Mouse (Mus musculus) left cerebral cortex, adult 6 months (tissue): Measurements from ENCODE around the gene Mta2. TPM values are rescaled to one million over a fixed set of nuclear protein-coding genes. Genes with fewer than 3 reads are reported as not detected.

ENCODE experiments used
- long read RNA-seq, 2 experiments: library from polyadenylated mRNA; unstranded; transcript quantifications; one replicate each; pipeline ENCODE4 v2.0.0; 2019 to 2020
- polyA plus RNA-seq: library from polyadenylated mRNA; unstranded; fragments of <200 nt; fragmentation: Nextera tagmentation; gene quantifications from 2 replicates; pipeline ENCODE4 v1.2.3, GENCODE M21; 2021

Gene Mta2
- polyA plus RNA-seq, result 20.4 and 23.0 TPM in 2 replicates
- long read RNA-seq, experiment 1, transcript Mta2-201 (18 exons, 3,135 nt), result major isoform, 182 of 227 reads
- long read RNA-seq, experiment 1, partial matches to known transcripts, result 13 of 227 reads
- long read RNA-seq, experiment 1, other reads (novel, unspliced or antisense), result 32 of 227 reads
- long read RNA-seq, experiment 2, transcript Mta2-201 (18 exons, 3,135 nt), result major isoform, 22 of 34 reads
- long read RNA-seq, experiment 2, partial matches to known transcripts, result 11 of 34 reads
- long read RNA-seq, experiment 2, other reads (novel, unspliced or antisense), result 1 of 34 reads

DNA sequence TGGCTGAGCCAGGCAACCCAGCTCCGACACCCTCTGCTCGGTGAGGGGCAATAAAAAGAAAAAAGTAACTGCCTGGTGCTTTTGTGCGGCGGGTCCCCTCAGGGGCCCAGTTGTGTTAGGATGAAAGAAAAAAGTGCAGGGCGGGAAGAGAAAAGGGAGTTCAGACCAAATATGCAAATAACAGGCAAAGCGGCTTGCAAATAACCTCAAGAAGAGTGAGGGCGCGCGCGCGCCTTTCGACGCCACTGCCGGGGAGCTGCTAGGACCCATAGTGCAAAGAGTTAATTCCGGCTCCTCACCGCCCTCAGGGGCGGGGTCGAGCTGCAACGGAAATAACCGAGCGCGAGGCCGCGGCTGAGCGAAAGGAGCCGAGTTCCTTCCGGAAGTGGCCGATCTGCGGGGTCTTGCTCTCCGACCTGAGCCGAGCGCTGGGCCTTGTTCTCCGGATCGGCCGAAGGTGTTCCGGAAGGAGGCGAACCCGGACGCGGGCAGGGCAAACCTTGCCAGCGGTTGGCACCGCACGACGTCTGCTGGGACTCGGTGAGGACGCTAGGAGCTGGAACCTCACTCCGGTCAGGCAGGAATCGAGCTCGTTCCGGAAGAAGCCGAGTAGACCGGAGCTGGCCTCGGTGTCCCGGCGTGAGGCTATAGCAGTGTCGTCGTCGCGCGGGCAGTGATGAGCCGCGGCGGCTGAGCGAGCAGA, at the start of gene Mta2:
TSS of gene Mta2 (plus strand) at position 361 of the 703 bp plus-strand sequence.

DNA sequence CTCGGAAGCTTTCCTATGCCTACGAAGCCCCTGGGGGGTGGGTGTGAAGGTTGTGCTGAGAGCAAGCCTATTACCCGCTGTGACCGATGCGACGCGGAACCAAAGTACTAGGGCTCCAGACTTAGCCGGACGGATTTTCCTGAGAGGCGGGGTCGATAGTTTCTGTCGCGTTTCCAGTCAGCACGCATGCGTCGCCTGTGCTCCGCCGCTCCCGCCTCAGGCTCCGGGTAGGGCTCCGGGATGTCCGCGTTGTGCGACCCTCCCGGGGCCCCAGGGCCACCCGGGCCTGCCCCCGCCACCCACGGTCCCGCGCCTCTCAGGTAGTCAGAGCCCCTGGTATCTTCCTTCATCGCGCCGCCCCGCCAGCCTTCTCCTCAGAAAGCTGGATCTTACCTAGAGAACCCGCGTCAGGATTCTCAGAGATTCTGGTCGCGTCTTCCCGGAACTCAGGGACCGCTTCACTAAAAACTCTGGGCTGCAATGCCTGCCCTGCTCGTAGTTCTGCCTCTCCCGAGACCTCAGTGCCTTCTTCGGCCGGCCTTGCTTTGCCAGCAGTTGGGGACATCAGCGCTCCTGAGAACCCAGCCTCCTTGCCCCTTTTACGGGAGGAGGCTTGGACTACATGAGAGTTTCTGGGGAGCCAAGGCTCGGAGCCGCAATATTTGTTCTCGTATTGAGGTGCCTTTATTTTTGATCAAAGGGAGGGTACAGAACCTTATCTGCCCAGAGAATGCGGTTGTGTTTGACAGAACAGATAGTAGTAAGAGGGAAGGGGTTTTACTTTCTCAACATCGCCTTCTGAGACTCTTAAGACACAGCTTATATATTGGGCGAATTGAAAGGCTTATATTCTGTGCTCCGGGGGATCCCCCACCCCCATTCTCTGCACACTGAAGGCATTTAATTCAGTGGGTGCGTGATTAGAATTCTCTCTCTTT, 48.6 kb upstream of the Mta2 start, which contains the start of gene Ints5:
TSS of gene Ints5 (plus strand) at position 177 of the 938 bp plus-strand sequence.

DNA sequence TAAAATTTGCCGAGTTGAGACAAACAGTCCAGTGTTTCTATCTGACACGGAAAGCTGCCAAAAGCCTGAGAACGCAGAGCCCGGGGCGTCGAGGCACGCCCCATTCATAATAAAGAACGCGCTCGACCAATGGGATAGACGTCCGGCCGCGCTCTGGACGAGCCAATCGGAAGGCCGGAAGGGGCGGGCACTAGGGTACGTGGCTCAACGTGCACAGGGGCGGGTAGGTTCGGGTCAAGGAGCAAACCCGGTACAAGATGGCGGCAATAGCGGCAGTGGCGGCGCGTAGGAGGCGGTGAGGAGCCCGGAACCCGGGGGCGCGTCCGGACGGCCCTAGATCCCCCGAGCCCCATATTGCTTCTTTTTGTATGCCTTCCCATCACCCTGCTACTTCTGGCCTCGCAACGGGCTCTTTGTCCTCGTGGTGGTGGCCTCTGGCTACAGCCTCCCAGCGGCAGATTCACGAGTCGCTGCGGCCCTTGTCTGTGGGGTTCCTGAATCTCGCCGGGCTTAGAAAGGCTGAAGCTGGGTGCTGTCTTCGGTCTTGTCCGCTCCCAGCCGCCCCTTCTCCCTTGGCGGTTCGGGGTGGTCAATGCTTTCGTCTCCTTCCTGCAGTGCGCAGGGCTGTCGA, 43.7 kb upstream of the Mta2 start, which contains the start of gene Ganab:
TSS of gene Ganab (plus strand) at position 207 of the 631 bp plus-strand sequence.

GRCm38 (mm10) chr19:8920073-8920736, 21.5 kb upstream of the Mta2 start, which contains the start of gene B3gat3:
TSS of gene B3gat3 (plus strand) at chr19:8920374.

DNA sequence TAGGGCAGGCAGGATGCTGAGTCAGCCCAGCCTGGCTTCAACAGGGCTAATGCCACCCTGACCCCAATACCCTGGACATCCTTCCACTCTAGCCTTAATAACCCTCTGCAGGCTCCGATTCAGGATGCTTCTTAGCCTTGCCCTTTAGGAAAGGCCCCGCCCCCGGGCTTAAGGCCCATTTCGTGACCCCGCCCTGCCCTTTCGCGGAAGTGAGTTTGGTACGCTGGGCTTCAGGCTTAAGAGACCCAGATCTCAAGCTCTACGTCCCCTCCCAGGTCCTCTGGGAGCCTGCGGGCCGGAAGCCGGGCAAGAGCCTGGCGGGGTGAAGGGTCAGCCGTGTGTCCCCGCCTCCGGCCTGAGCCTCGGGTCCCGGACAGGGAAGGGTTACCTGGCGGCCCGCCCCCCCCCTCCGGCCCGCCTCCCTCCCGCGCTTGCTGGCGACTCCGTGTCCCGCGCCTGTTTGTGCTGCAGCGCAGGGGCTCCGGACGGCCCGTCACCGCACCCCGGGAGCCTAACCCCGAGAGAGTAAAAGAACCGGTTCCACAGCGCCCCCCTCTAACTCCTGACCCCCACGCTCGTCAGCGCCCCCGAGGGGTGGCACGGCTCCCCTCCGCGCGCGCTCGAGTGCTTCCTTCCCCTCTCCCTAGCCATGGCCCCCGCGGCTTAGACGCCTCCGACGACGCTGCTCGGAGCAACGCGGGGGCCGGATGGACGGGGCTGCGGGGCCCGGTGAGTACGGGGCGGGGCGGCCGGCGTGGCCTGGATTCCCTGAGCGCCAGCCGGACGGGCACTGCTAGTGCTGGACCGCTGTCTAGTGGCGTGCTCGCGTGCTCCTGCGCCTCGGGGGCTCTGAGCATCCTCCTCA, 12.2 kb upstream of the Mta2 start, which contains the start of the genes Rom1 and Eml3:
TSS of gene Rom1 (minus strand) at position 133 of the 865 bp plus-strand sequence.
TSS of gene Eml3 (plus strand) at position 329 of the 865 bp plus-strand sequence.

DNA sequence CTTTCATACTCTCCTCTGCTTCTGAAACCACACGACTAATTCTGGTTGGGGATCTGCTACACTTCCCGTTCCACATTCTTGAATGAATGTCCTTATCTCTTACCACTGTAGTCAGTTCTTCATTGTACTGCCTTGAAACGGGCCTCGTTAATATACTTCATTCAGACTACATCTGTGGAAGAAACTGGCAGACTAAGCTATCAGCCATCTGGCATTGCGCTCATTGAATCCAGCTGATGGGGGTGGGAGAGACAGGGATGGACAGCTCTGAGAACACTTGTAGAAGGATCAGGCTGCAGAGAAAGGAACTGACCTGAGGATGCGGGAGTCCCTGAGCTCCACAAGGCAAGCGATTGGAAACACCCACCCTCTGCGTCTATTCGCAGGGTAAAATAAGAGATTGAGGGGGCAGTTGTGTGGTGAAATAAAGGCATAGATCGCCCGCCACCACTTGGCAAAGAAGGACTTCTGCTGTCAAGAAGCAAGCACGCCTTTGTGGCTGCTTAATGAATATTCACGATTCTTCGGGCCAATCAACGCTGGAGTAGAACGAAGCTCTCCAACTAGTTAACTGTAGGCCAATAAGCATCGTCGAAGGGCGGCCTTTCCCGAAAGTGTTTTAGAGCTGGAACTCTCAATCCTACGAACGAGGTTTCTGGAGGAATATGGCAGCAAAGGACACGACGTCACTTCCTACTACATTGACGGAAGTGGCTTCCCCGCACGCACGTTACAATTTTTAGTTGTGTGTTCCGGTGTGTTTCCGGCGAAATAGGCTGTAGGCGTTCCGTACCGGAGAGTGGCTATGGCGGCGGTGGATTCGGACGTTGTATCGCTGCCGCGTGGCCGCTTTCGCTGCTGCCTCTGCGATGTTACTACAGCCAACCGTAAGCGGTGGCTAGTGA, 11.7 kb downstream of the Mta2 start, which contains the start of gene Tut1:
TSS of gene Tut1 (plus strand) at position 713 of the 905 bp plus-strand sequence.

DNA sequence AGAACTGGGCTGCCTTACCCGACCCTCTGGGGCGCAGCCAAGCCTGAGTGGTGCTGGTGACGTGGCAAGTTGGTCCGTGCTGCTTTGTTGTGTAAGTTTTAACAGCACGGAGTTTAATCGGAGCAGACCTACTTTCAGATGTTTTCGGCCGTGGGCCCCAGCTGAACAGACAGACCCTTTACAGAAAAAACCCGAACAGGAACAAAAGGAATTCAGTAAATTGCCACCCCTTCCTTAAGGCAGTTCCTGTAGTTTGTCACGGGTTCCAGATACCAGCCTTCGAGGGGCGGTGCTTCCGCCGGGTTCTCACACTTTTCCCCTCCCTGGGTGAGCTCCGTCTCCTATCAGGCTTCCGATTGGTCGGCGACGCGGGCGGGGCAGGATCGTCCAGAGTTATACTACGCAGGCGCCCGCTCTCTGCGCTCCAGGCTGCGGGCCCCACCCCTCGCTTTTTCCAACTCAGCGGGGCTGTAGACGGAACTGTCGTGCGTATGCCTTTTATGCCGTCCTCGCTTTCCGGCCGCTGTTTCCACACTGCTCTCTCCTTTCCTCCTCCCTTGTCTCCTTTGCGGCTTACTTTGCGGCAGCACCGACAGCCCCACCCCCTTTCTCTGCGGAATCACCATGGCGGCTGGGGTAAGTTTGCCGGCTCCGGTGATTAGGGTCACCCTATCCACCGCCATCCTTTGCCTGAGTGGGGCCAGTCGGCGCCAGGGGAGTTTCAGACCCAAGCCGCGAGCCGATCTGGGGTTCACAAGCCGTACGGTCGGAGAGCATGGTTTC, 25.1 kb downstream of the Mta2 start, which contains the start of gene Eef1g:
TSS of gene Eef1g (plus strand) at position 452 of the 783 bp plus-strand sequence.

GRCm38 (mm10) chr19:8989066-8989566, 47.4 kb downstream of the Mta2 start, which contains the start of gene Ahnak:
TSS of gene Ahnak (plus strand) at chr19:8989284.

Other genes starting within 250 kb of the Mta2 start
- gene Slc3a2, start 218.5 kb upstream of the Mta2 start, polyA plus RNA-seq, result 169 and 178 TPM in 2 replicates
- 57.2 and 64.9 TPM in 2 replicates for gene Wdr74, start 206.0 kb upstream of the Mta2 start, polyA plus RNA-seq
- gene 1700092M07Rik, start 201.2 kb upstream of the Mta2 start, polyA plus RNA-seq, result not detected in 2 replicates
- 33.4 and 33.5 TPM in 2 replicates for gene Stx5a, start 200.5 kb upstream of the Mta2 start, polyA plus RNA-seq
- 23.9 and 27.6 TPM in 2 replicates for gene Nxf1, start 184.8 kb upstream of the Mta2 start, polyA plus RNA-seq
- gene Tmem223, start 170.9 kb upstream of the Mta2 start, polyA plus RNA-seq, result 234 and 250 TPM in 2 replicates
- gene Tmem179b, start 167.4 kb upstream of the Mta2 start, polyA plus RNA-seq, result 28.2 and 37.0 TPM in 2 replicates
- 11.5 and 16.0 TPM in 2 replicates for gene Taf6l, start 155.5 kb upstream of the Mta2 start, polyA plus RNA-seq
- 224 and 251 TPM in 2 replicates for gene Polr2g, start 143.3 kb upstream of the Mta2 start, polyA plus RNA-seq
- gene Zbtb3, start 139.3 kb upstream of the Mta2 start, polyA plus RNA-seq, result 2.2 and 3.2 TPM in 2 replicates
- 22.4 and 24.7 TPM in 2 replicates for gene Ttc9c, start 122.5 kb upstream of the Mta2 start, polyA plus RNA-seq
- 5.9 and 11.9 TPM in 2 replicates for gene Hnrnpul2, start 121.9 kb upstream of the Mta2 start, polyA plus RNA-seq
- gene AC129217.1, start 112.1 kb upstream of the Mta2 start, polyA plus RNA-seq, result not detected in 2 replicates
- gene Bscl2, start 104.4 kb upstream of the Mta2 start, polyA plus RNA-seq, result 80.3 and 99.9 TPM in 2 replicates
- 271 and 278 TPM in 2 replicates for gene Gng3, start 102.7 kb upstream of the Mta2 start, polyA plus RNA-seq
- 0.28 and 0.50 TPM in 2 replicates for gene Lrrn4cl, start 91.1 kb upstream of the Mta2 start, polyA plus RNA-seq
- gene Ubxn1, start 70.4 kb upstream of the Mta2 start, polyA plus RNA-seq, result 157 and 163 TPM in 2 replicates
- gene Uqcc3, start 61.0 kb upstream of the Mta2 start, polyA plus RNA-seq, result 68.8 and 84.0 TPM in 2 replicates
- 9.7 and 11.2 TPM in 2 replicates for gene Lbhd1, start 58.1 kb upstream of the Mta2 start, polyA plus RNA-seq
- gene Gm49403, start 57.9 kb upstream of the Mta2 start, polyA plus RNA-seq, result not detected in 2 replicates
- gene 1810009A15Rik, start 53.0 kb upstream of the Mta2 start, polyA plus RNA-seq, result 71.4 and 81.8 TPM in 2 replicates
- gene Gm49416, start 52.9 kb upstream of the Mta2 start, polyA plus RNA-seq, result 5.9 and 13.0 TPM in 2 replicates
- gene Ints5, start 48.9 kb upstream of the Mta2 start, polyA plus RNA-seq, result 6.4 and 8.5 TPM in 2 replicates
- 15.2 and 19.0 TPM in 2 replicates for gene Ganab, start 43.8 kb upstream of the Mta2 start, polyA plus RNA-seq
- gene B3gat3, start 21.5 kb upstream of the Mta2 start, polyA plus RNA-seq, result 49.0 and 67.5 TPM in 2 replicates
- 4.9 and 6.0 TPM in 2 replicates for gene Rom1, start 12.5 kb upstream of the Mta2 start, polyA plus RNA-seq
- gene Eml3, start 12.3 kb upstream of the Mta2 start, polyA plus RNA-seq, result 3.1 and 4.0 TPM in 2 replicates
- gene Tut1, start 12.0 kb downstream of the Mta2 start, polyA plus RNA-seq, result 10.3 and 11.3 TPM in 2 replicates
- 432 and 459 TPM in 2 replicates for gene Eef1g, start 25.2 kb downstream of the Mta2 start, polyA plus RNA-seq
- gene Ahnak, start 47.4 kb downstream of the Mta2 start, polyA plus RNA-seq, result 4.5 and 4.9 TPM in 2 replicates
- gene Scgb1a1, start 146.1 kb downstream of the Mta2 start, polyA plus RNA-seq, result not detected in 2 replicates
- 79.9 and 101 TPM in 2 replicates for gene Asrgl1, start 193.8 kb downstream of the Mta2 start, polyA plus RNA-seq